Mouse (Mus musculus) small intestine, adult 2 months (tissue): ENCODE measurements around the gene Map3k1. TPM values are rescaled to one million over a fixed set of nuclear protein-coding genes. Genes with fewer than 3 reads are reported as not detected.
A peak's percentile ranks its signal among the peaks of the same experiment; 100 is the strongest.

Source experiments
- H3K27ac ChIP-seq: fragments of 200-500 bp; 2 replicates; pipeline ENCODE4 v1.5.1; 2012; ENCODE audit warnings: low read depth, low read length, control low read depth, inconsistent platforms; ENCODE audit not compliant: insufficient read depth
- H3K27me3 ChIP-seq: fragments of 200-500 bp; 2 replicates; pipeline ENCODE4 v1.6.1; 2012; ENCODE audit warnings: mild to moderate bottlenecking, moderate library complexity, low read length, inconsistent platforms; ENCODE audit not compliant: control insufficient read depth, insufficient read depth
- H3K36me3 ChIP-seq: fragments of 200-500 bp; 2 replicates; pipeline ENCODE4 v1.6.1; 2012; ENCODE audit warnings: mild to moderate bottlenecking, low read length, control low read depth, inconsistent platforms; ENCODE audit not compliant: control insufficient read depth, insufficient read depth
- H3K4me1 ChIP-seq: fragments of 200-500 bp; 2 replicates; pipeline ENCODE4 v1.6.1; 2012; ENCODE audit warnings: low read length, inconsistent platforms, mixed read lengths; ENCODE audit not compliant: control insufficient read depth, insufficient read depth, insufficient read length
- H3K4me3 ChIP-seq: fragments of 200-500 bp; 2 replicates; pipeline ENCODE4 v1.5.1; 2012; ENCODE audit warnings: low read depth, mild to moderate bottlenecking, control low read depth, inconsistent platforms, low read length, moderate library complexity
- CTCF ChIP-seq: fragments of 200-500 bp; IDR thresholded peaks from 2 replicates; pipeline ENCODE4 v1.5.1; 2012; ENCODE audit warnings: low read depth, mild to moderate bottlenecking, control low read depth, inconsistent platforms, low read length, moderate library complexity, mixed read lengths; ENCODE audit not compliant: insufficient replicate concordance, insufficient read length; ENCODE audit errors: extremely low read depth
- POLR2A ChIP-seq: fragments of 200-500 bp; IDR thresholded peaks from 2 replicates; pipeline ENCODE4 v1.6.1; 2012; ENCODE audit warnings: low read depth, mild to moderate bottlenecking, control low read depth, inconsistent platforms, low read length, moderate library complexity
- WGBS: fragments of 180-500 bp; shearing (Covaris S2); methylation state at CpG from one replicate; pipeline ENCODE4 v1.1.7; 2018; 5-methylcytosine and 5-hydroxymethylcytosine counted together
- polyA plus RNA-seq: library from polyadenylated mRNA; depleted of rRNA; stranded (reverse); fragments of >200 nt; gene quantifications from 2 replicates; pipeline ENCODE4 v1.2.3, GENCODE M21; 2012

The Map3k1 gene
- polyA plus RNA-seq, 1 experiment: 15.0 TPM

DNA sequence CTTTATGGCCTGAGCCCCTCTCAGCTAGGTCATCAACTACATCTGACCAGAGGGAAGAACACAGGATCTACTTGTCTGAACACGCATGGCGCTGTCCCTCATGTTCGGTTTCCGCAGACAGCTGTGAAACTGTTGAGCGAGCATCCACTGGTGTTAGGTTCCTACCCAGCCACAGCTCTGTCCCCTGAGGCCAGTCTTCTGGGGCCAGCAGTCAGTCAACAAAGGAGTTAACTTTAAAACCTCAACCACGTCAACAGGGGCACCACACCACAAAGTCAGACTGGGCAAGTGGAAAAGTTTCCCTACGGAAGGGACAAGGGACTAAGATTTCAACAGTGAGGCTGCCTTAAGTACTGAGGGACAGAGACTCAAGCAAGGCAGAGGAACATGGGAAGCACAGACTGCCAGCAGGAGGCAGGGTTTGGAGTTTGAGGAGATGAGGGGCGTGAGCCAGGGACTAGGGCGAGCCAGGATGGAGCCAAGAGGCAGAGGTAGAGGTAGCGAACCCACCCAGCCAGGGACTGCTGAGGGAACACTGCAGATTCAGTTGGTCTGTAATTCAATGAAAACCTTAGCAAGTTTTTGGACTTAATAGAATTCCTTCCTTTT is 7.0 kb downstream of the Map3k1 start:
- Histone ChIP-seq H3K4me1 (peaks cover 52% of the 10 kb centered on the region), H3K27me3 (no peaks in the 10 kb centered on the region), H3K27ac (no peak overlapping the region), H3K36me3 (no peaks in the 10 kb centered on the region), H3K4me3 (no peak overlapping the region)
- 75% methylated on average over 10 of the region's 10 CpGs for WGBS
- TF ChIP-seq CTCF (no peak), POLR2A (no peak)

DNA sequence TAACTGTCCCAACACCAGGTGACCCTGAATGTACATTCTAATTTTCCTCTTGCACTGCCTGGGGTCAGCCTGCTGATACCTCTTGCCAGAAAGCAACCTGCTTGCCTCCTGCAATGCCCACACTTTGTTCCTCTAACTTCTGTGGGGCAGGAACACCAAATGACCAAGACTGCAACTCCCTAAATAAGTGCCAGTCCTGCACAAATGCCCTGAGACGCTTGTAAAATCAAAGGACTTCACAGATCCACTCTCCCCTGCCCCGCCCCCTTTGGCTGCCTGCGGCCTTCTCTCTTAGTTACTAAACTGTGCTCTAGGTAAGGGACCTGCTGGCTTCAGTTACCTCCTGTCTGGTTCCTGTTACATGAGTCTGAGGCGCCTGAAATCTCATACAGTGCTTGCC is 7.9 kb downstream of the Map3k1 start:
- no peaks in the 10 kb centered on the region for H3K27me3 ChIP-seq
- WGBS: 32% methylated on average over 4 of the region's 4 CpGs
- H3K4me3 ChIP-seq: no peak overlapping the region
- no peak for TF ChIP-seq CTCF
- no peak for TF ChIP-seq POLR2A
- H3K36me3 ChIP-seq: no peaks in the 10 kb centered on the region
- H3K27ac ChIP-seq: no peak overlapping the region
- H3K4me1 ChIP-seq: peaks cover 60% of the 10 kb centered on the region

DNA sequence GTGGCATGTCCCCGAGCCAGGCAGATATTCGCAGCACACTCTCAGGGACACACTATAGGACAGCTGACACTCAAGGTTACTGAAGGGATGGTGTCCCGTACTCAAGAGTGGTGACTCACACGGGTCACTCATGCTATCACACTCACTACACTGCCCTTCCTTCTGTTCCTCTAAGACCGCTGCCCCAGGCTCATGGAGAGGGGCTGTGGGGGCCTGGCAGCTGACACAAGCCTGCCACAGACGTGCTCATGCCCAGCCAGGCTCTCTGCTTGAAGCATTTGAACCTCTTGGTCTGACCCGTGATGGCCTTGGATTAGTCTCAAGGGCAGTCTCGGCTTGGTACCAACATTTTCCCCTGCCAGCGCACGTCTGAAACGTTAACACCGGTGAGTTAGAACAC is 10.7 kb downstream of the Map3k1 start:
- 36% methylated on average over 12 of the region's 12 CpGs for WGBS
- H3K4me1 ChIP-seq: peaks cover 55% of the 10 kb centered on the region
- no peak for TF ChIP-seq CTCF
- TF ChIP-seq POLR2A: no peak
- peaks cover 1% of the 10 kb centered on the region; the same call in 1 of the 2 replicates for H3K36me3 ChIP-seq
- no peaks in the 10 kb centered on the region for H3K27me3 ChIP-seq
- H3K4me3 ChIP-seq: no peak overlapping the region
- peak overlapping the region; percentile 97 for H3K27ac ChIP-seq

DNA sequence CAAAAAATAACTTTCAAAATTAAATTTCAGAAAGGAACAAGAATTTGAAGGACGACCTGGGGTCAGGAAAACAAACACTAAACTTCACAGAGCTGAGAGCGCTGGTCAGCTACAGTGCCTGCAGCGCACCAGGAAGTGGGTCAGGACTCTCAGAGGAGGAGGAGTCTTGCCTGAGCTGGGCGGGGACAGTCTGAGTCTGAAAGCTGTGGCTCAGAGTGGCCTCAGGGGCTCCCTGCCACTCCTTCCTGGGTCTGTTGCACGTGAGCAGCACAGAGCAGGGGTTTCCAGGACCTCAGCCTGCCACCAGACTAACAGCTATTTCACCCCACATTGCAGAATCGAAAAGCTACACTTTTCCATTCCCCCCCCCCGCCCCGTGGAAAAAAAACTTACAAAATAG is 11.8 kb downstream of the Map3k1 start:
- TF ChIP-seq CTCF (no peak), POLR2A (no peak)
- H3K4me1 ChIP-seq: peaks cover 58% of the 10 kb centered on the region
- H3K4me3 ChIP-seq: peak overlapping the region; percentile 32
- H3K36me3 ChIP-seq: peaks cover 1% of the 10 kb centered on the region; the same call in 1 of the 2 replicates
- no peaks in the 10 kb centered on the region for H3K27me3 ChIP-seq
- peak overlapping the region; percentile 97 for H3K27ac ChIP-seq
- WGBS: 3% methylated on average over 8 of the region's 8 CpGs

DNA sequence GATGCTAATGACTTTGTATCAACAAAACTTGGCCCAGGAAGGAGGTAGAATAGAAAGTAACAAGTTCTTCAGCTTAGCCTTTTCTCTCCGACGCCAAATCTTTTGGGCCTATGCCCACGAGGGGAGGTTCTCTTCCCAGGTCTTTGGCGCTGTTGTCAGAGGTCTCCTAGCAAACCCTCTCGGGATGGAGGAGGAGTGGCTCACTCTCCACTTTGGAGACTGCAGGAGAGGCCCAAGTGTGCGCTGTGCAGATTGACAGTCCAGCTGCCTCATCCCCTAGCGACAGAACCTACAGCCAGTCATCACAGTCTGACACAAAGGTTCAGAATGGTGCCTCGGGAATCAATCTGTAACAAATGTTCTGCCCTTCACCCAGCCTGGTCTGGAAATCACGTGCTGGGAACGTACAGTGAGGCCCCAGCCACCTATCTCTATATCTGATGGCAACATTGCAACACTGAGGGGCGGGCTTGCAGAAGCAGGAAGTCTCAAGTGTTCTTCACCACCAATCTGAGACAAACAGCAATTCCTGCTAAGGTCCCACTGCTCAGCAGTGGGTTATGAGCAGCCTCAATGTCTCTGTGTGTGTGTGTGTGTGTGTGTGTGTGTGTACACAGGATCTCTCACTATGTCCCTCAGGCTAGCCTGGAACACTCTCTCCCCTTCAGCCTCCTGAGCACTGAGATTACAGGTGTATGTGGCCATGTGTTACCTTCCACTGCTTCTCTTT is 12.4 kb downstream of the Map3k1 start:
- Histone ChIP-seq H3K27ac (peak overlapping the region; percentile 97), H3K27me3 (no peaks in the 10 kb centered on the region), H3K4me3 (peak overlapping the region; percentile 20), H3K36me3 (peaks cover 1% of the 10 kb centered on the region; the same call in 1 of the 2 replicates), H3K4me1 (peaks cover 55% of the 10 kb centered on the region)
- WGBS: 4% methylated on average over 11 of the region's 11 CpGs
- TF ChIP-seq POLR2A (peak; percentile 33; the same call in 1 of the 2 replicates), CTCF (no peak)

DNA sequence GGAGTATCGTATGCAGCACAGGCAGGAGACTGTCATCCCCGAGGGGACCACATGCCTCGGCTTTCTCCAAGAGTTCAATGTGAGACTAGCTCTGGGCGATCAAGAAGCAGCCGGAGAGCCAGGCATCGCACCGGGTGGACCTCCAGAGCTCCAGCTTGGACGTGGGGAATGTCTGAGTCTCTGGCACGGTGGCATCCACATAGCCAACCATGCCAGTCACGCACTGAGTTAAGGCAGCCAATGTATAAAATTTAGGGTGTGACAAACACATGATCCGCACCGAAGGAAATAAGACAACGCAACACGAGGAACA is 15.9 kb downstream of the Map3k1 start:
- no peaks in the 10 kb centered on the region for H3K27me3 ChIP-seq
- H3K4me3 ChIP-seq: no peak overlapping the region
- WGBS: 84% methylated on average over 14 of the region's 14 CpGs
- no peak overlapping the region for H3K27ac ChIP-seq
- peaks cover 1% of the 10 kb centered on the region; the same call in 1 of the 2 replicates for H3K36me3 ChIP-seq
- H3K4me1 ChIP-seq: peaks cover 55% of the 10 kb centered on the region
- no peak for TF ChIP-seq CTCF
- no peak for TF ChIP-seq POLR2A
